Mouse (Mus musculus) lung, adult 2 months (tissue): ENCODE results near the gene Tspan17. TPM values are rescaled to one million over a fixed set of nuclear protein-coding genes. Genes with fewer than 3 reads are reported as not detected.
"Not testable (repeated sequence)": the region's sequence is repeated elsewhere in the genome, so short reads cannot be mapped to it uniquely, and the experiment has no call there.

ENCODE experiments used
- DNase-seq: peaks from one replicate; pipeline ENCODE4 v3.0.0; 2022
- H3K4me1 ChIP-seq: fragments of 200-500 bp; 2 replicates; pipeline ENCODE4 v1.6.1; 2011; ENCODE audit warnings: low read length; ENCODE audit not compliant: control insufficient read depth, insufficient read depth
- H3K4me3 ChIP-seq: fragments of 200-500 bp; replicated peaks from 2 replicates; pipeline ENCODE3; 2011; ENCODE audit warnings: low read depth, mild to moderate bottlenecking, control low read depth, low read length; ENCODE audit errors: extremely low read depth
- CTCF ChIP-seq: fragments of 200-500 bp; IDR thresholded peaks from 2 replicates; pipeline ENCODE4 v1.5.1; 2011; ENCODE audit warnings: mild to moderate bottlenecking, low read length, control low read depth; ENCODE audit not compliant: insufficient read depth
- POLR2A ChIP-seq: fragments of 200-500 bp; IDR thresholded peaks from 2 replicates; pipeline ENCODE4 v1.6.1; 2011; ENCODE audit warnings: low read depth, mild to moderate bottlenecking, control low read depth, low read length, borderline replicate concordance; ENCODE audit errors: extremely low read depth
- WGBS: fragments of 180-500 bp; shearing (Covaris S2); methylation state at CpG from one replicate; pipeline ENCODE4 v1.1.7; 2018; 5-methylcytosine and 5-hydroxymethylcytosine counted together
- polyA plus RNA-seq: library from polyadenylated mRNA; depleted of rRNA; stranded (reverse); fragments of >200 nt; gene quantifications from 2 replicates; pipeline ENCODE4 v1.2.3, GENCODE M21; 2012

Tspan17 gene
- polyA plus RNA-seq, 1 experiment = 32.1 TPM

DNA sequence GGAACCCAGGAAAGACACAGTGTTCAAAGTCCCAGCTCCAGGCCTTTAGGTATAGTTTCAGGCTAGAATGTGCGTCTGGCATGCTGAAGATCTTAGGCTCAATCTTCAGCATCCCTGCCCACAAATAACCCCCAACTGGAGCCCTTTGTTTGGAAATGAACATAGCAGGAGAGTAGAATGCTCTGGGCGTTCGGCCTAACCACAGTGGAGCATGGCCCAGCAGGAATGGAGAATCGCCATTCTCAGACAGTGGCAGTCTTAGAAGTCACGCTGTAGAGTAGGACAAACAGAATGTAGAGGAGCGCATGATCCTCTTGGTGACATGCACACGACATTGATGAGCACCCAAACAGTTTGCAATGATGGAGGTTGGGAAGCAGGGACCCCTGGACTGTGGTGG lies 28.3 kb upstream of the Tspan17 start:
- whole genome bisulfite sequencing = 74% methylated on average over 7 of the region's 7 CpGs
- DNase-seq = no peak
- TF ChIP-seq POLR2A = no peak
- no peak for TF ChIP-seq CTCF

GRCm38 (mm10) chr13:54765281-54766191 lies 23.6 kb upstream of the Tspan17 start:
- Histone ChIP-seq H3K4me1 (no peaks in the 10 kb centered on the region), H3K4me3 (no peak overlapping the region)
- no peak for DNase-seq
- WGBS = 6% methylated on average over 44 of the region's 44 CpGs
- TF ChIP-seq POLR2A = no peak

More for the DNA sequence above, 28.3 kb upstream of the Tspan17 start:
- Histone ChIP-seq H3K4me3 (no peak overlapping the region), H3K4me1 (0 out of 2 replicates have a peak, but pooled peaks cover 3% of the 10 kb centered on the region)

DNA sequence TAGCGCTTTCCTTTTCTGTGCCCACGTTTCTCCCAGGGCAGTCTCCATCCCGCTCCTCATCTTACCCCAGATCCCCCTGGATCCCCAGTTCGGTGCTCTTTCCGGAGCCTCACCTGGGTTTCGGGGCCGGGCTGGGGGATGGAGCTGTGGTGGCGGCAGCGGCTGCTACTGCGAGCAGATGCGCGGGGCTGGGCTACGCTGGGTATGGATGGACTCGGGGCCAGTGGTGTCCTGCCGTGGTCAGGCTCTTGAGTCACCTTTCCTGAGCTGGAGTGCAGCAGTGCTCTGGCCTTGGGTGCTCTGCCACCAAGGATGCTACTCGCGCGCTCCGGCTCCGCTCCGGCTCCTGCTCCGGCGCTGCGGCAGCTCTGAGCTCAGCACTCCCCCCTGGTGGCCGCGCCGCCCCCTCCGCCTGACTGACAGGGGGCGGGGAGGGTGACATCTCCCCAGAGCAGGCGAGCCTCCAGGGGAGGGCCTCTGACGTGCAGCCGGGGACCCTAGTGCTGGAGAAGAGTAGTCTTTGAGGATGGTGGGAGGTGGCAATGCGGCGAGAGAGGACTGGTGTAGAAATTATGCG lies 22.9 kb upstream of the Tspan17 start, which contains the start of gene Sncb:
Gene Sncb, minus strand, starts transcription at position 404 of the 577 bp plus-strand sequence.
- no peak for DNase-seq
- Histone ChIP-seq H3K4me1 (no peaks in the 10 kb centered on the region), H3K4me3 (no peak within 1 kb of the TSS)
- TF ChIP-seq POLR2A = no peak
- TF ChIP-seq CTCF = no peak
- 2% methylated on average over 35 of the region's 35 CpGs for WGBS

GRCm38 (mm10) chr13:54767012-54767411 lies 22.2 kb upstream of the Tspan17 start:
- H3K4me3 ChIP-seq = no peak overlapping the region
- TF ChIP-seq POLR2A = no peak
- TF ChIP-seq CTCF = no peak
- 77% methylated on average over 4 of the region's 4 CpGs for WGBS
- no peak for DNase-seq
- no peaks in the 10 kb centered on the region for H3K4me1 ChIP-seq

GRCm38 (mm10) chr13:54780592-54780991 lies 8.6 kb upstream of the Tspan17 start:
- DNase-seq = no peak
- TF ChIP-seq CTCF (no peak), POLR2A (no peak)
- Histone ChIP-seq H3K4me1 (no peaks in the 10 kb centered on the region), H3K4me3 (no peak overlapping the region)
- 69% methylated on average over 3 of the region's 3 CpGs for WGBS

DNA sequence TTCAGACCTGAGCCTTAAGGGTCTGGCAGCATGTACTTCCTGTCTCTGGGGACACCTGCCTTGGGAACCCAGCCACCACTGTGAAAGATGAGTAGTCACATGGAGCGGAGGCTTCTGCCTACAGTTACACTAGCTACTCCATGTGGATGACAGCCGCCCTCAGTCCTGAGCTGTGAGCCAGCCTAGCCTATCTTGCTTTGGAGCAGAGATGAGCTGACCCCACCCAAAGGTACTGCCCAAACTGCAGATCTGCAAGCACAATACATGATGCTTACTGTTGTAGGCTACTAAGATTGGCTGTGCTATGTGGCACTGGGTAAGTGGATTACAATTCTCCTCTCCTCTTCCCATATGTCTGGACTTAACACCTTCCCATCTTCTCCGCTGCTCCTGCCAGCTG lies 8.1 kb upstream of the Tspan17 start:
- TF ChIP-seq CTCF (no peak), POLR2A (no peak)
- WGBS = 81% methylated on average over 3 of the region's 3 CpGs
- Histone ChIP-seq H3K4me3 (no peak overlapping the region), H3K4me1 (no peaks in the 10 kb centered on the region)
- DNase-seq = no peak

DNA sequence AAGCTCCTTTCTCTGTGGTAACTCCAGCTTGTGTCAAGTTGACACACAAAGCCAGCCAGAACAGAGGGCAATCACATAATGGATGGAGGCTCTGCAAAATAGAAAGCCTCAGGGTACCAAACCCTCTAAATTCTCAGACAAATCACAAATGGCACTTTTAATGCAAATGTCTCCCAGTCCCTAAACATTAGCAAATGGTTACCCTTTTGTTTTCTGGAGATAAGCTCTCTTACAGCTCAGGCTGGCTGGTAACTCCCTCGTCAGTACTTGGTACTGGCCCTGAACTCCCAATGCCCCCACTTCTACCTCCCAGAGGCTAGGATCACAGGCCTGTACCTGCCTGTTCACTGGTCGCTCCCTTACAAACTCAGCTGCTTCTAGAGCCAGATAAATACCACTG lies 5.9 kb upstream of the Tspan17 start:
- WGBS = 54% methylated on average over 2 of the region's 2 CpGs
- no peak for TF ChIP-seq CTCF
- TF ChIP-seq POLR2A = no peak
- Histone ChIP-seq H3K4me1 (no peaks in the 10 kb centered on the region), H3K4me3 (no peak overlapping the region)
- no peak for DNase-seq

DNA sequence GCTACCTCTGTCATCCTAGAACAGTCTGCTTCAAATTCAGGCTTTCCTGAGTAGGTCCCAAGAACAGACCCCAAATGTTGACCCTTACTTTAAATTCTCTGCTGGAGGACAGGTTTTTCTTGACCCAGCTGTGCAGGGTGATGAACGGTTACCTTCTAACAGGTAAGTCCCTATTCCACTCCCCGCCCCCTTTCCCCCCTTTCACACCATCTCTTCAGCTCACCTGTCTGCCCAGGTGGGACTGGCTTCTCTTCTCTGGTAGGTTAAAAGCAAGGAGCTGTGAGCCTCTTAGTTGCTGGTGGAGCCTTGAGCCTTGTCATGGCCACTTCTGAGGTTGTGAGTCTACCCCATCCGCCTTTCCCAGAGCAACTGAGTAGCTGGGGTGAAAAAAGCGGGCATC lies 5.5 kb upstream of the Tspan17 start, which contains the start of gene Eif4e1b:
Gene Eif4e1b, plus strand, starts transcription at position 301 of the 400 bp plus-strand sequence.
- WGBS = 77% methylated on average over 4 of the region's 4 CpGs
- TF ChIP-seq POLR2A (no peak), CTCF (no peak)
- H3K4me3 ChIP-seq = no peak within 1 kb of the TSS
- no peaks in the 10 kb centered on the region for H3K4me1 ChIP-seq
- DNase-seq = no peak

GRCm38 (mm10) chr13:54787591-54787990 lies 1.6 kb upstream of the Tspan17 start:
- not testable (repeated sequence) for H3K4me1 ChIP-seq, H3K4me3 ChIP-seq, DNase-seq
- 11% methylated on average over 2 of the region's 2 CpGs for WGBS
